Mouse (Mus musculus) MEL (cell line): ENCODE measurements around the gene Gm30302.
"Not testable (repeated sequence)": the region's sequence is repeated elsewhere in the genome, so short reads cannot be mapped to it uniquely, and the experiment has no call there.

Source experiments
- CHD2 ChIP-seq: IDR thresholded peaks from 2 replicates; pipeline ENCODE4 v1.6.1; 2011; ENCODE audit warnings: low read length, improper control_type of control experiment
- CTCF ChIP-seq, 3 experiments: IDR thresholded peaks in 2 of 3; conservative IDR thresholded peaks in 1 of 3; 2 replicates each; pipeline ENCODE4 v1.5.1; 2011 to 2012; ENCODE audit warnings: low read length in 3 of 3, low read depth in 2 of 3, mild to moderate bottlenecking in 2 of 3, improper control_type of control experiment in 1 of 3, inconsistent platforms in 1 of 3, mixed read lengths in 1 of 3, moderate library complexity in 1 of 3; ENCODE audit not compliant: control insufficient read depth in 1 of 3, insufficient read depth in 1 of 3, poor library complexity in 1 of 3, severe bottlenecking in 1 of 3
- E2F4 ChIP-seq: IDR thresholded peaks from 2 replicates; pipeline ENCODE4 v1.6.1; 2011; ENCODE audit warnings: low read depth, low read length, improper control_type of control experiment, borderline replicate concordance
- GATA1 ChIP-seq: IDR thresholded peaks from 2 replicates; pipeline ENCODE4 v1.6.1; 2011; ENCODE audit warnings: low read depth, low read length, improper control_type of control experiment
- JUND ChIP-seq: IDR thresholded peaks from 2 replicates; pipeline ENCODE4 v1.6.1; 2011; ENCODE audit warnings: low read depth, mild to moderate bottlenecking, improper control_type of control experiment, low read length
- KAT2A ChIP-seq: conservative IDR thresholded peaks from 2 replicates; pipeline ENCODE4 v1.6.1; 2012; ENCODE audit warnings: low read depth, low read length, improper control_type of control experiment, inconsistent platforms
- USF1 ChIP-seq: IDR thresholded peaks from 2 replicates; pipeline ENCODE4 v1.6.1; 2014; ENCODE audit warnings: low read depth, mild to moderate bottlenecking, inconsistent platforms, low read length, improper control_type of control experiment, moderate library complexity
- ZC3H11A ChIP-seq: IDR thresholded peaks from 2 replicates; pipeline ENCODE4 v1.6.1; 2012; ENCODE audit warnings: low read depth, mild to moderate bottlenecking, inconsistent platforms, low read length, improper control_type of control experiment

DNA sequence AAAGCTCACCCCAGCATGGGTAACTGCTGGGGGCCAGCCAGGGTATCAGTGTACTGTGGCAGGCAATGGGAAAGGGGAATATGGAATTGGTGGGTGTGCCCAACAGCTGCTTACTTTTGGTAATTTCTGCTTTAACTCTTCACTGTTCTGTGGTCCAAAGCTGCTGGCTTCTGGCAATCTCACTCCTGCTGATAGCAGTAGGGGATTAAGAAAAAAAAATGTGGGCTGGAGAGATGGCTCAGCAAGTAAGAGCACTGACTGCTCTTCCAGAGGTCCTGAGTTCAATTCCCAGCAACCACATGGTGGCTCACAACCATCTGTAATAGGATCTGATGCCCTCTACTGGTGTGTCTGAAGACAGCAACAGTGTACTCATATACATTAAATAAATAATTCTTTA is 27.3 kb downstream of the Gm30302 start:
- not testable (repeated sequence) for TF ChIP-seq JUND; CHD2; CTCF (IDR thresholded peaks at IDR 0.05 in 2 of 3, conservative IDR thresholded peaks at IDR 0.05 in 1 of 3; ENCODE audit: control insufficient read depth in 1 of 3, insufficient read depth in 1 of 3, low read depth in 2 of 3, low read length in 3 of 3, poor library complexity in 1 of 3, severe bottlenecking in 1 of 3); E2F4; ZC3H11A; USF1; KAT2A; GATA1
